Mouse (Mus musculus): Measurements from ENCODE around the gene Dtx4.

GRCm38 (mm10) chr19:12465530-12466144, 35.6 kb downstream of the Dtx4 start:
- no peak for TF ChIP-seq CTCF (IDR thresholded peaks at IDR 0.05; ENCODE audit: control insufficient read depth, insufficient read depth, insufficient read length)
- no peak for TF ChIP-seq USF1 (IDR thresholded peaks at IDR 0.05; ENCODE audit: low read depth)
- TF ChIP-seq MYOG (IDR thresholded peaks at IDR 0.05; ENCODE audit: control insufficient read depth, extremely low read depth, insufficient read length): no peak
- TF ChIP-seq CEBPB (IDR thresholded peaks at IDR 0.05; ENCODE audit: low read depth): no peak
